Mouse (Mus musculus): Measurements from ENCODE around the gene Fxyd3. TPM values are rescaled to one million over a fixed set of nuclear protein-coding genes. Genes with fewer than 3 reads are reported as not detected.

Gene Fxyd3
- polyA plus RNA-seq (2014; fragmentation: Illumina TruSeq; extraction: RNeasy Lipid Tissue Mini Kit (QIAGEN cat#74804); ENCODE audit: insufficient read depth, low read depth, low replicate concordance) = 50.6 TPM

GRCm38 (mm10) chr7:31076492-31076891 lies at the start of gene Fxyd3:
Gene Fxyd3 (minus strand): TSS chr7:31076704.

GRCm38 (mm10) chr7:31115182-31115581 lies 38.7 kb upstream of the Fxyd3 start, which contains the start of gene Hpn:
Gene Hpn (minus strand): TSS chr7:31115290.

DNA sequence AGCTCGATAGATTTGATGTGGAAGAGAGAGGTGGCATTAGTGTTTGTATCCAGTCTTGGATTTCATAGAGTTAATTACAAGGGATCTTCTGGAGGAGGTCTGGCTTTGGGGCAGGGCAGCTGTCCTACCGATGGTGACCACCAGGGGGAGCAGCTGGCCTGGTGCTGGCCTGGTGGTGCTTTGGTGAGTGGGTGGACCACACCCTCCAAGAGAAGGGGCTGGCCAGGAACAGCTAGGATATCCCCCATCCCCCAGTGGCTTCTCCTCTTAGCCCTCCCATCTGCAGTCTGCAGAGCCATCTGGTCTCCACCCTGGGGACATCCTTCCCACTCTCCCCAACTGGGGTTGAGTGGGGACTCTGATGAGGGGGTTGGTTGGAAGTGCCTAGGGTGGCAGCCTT lies 17.4 kb downstream of the Fxyd3 start, which contains the start of gene Lgi4:
Gene Lgi4 (plus strand): TSS at position 235 of the 400 bp plus-strand sequence.

GRCm38 (mm10) chr7:31057071-31057470 lies 19.4 kb downstream of the Fxyd3 start, which contains the start of gene Fxyd1:
Gene Fxyd1 (minus strand): TSS chr7:31057199.

GRCm38 (mm10) chr7:31051321-31052021 lies 25.0 kb downstream of the Fxyd3 start, which contains the start of gene Fxyd7:
Gene Fxyd7 (minus strand): TSS chr7:31051467.

DNA sequence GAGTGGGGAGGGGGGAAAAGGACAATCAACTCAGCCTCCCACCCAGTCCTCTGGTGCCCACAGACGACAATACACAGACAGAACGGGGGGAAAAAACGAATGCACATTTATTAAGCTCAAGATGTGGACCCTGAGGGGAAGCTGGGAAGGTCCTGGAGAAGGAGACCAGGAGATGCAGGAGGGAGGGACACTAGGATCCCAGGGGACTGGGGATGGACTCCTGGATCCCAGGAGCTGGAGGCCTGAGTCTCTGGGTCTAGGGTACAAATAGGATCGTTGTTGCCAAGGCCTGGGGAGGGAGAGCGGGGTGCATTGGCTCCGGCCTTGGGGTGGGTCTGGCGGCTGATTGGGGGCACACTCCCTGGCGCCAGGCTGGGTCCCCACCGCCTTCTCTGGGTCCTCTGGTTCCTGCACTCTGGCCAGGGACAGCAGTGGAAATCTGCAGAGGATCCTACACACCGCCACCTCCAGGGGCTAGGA lies 34.0 kb downstream of the Fxyd3 start, which contains the start of gene Fxyd5:
Gene Fxyd5 (minus strand): TSS at position 51 of the 480 bp plus-strand sequence.

Other genes starting within 250 kb of the Fxyd3 start
- not detected for gene Ffar3, start 220.5 kb downstream of the Fxyd3 start, polyA plus RNA-seq (2014; fragmentation: Illumina TruSeq; extraction: RNeasy Lipid Tissue Mini Kit (QIAGEN cat#74804); ENCODE audit: insufficient read depth, low read depth, low replicate concordance)
- 0.51 TPM for gene Ffar1, start 215.1 kb downstream of the Fxyd3 start, polyA plus RNA-seq (2014; fragmentation: Illumina TruSeq; extraction: RNeasy Lipid Tissue Mini Kit (QIAGEN cat#74804); ENCODE audit: insufficient read depth, low read depth, low replicate concordance)
- gene Cd22, start 196.4 kb downstream of the Fxyd3 start, polyA plus RNA-seq (2014; fragmentation: Illumina TruSeq; extraction: RNeasy Lipid Tissue Mini Kit (QIAGEN cat#74804); ENCODE audit: insufficient read depth, low read depth, low replicate concordance) = 9.9 TPM
- 1.6 TPM for gene Mag, start 161.8 kb downstream of the Fxyd3 start, polyA plus RNA-seq (2014; fragmentation: Illumina TruSeq; extraction: RNeasy Lipid Tissue Mini Kit (QIAGEN cat#74804); ENCODE audit: insufficient read depth, low read depth, low replicate concordance)
- gene Hamp2, start 152.0 kb downstream of the Fxyd3 start, polyA plus RNA-seq (2014; fragmentation: Illumina TruSeq; extraction: RNeasy Lipid Tissue Mini Kit (QIAGEN cat#74804); ENCODE audit: insufficient read depth, low read depth, low replicate concordance) = 0.86 TPM
- 32.5 TPM for gene Hamp, start 132.7 kb downstream of the Fxyd3 start, polyA plus RNA-seq (2014; fragmentation: Illumina TruSeq; extraction: RNeasy Lipid Tissue Mini Kit (QIAGEN cat#74804); ENCODE audit: insufficient read depth, low read depth, low replicate concordance)
- gene Usf2, start 119.9 kb downstream of the Fxyd3 start, polyA plus RNA-seq (2014; fragmentation: Illumina TruSeq; extraction: RNeasy Lipid Tissue Mini Kit (QIAGEN cat#74804); ENCODE audit: insufficient read depth, low read depth, low replicate concordance) = 69.5 TPM
- gene Lsr, start 103.2 kb downstream of the Fxyd3 start, polyA plus RNA-seq (2014; fragmentation: Illumina TruSeq; extraction: RNeasy Lipid Tissue Mini Kit (QIAGEN cat#74804); ENCODE audit: insufficient read depth, low read depth, low replicate concordance) = 37.2 TPM
- 5.7 TPM for gene Fam187b, start 102.9 kb downstream of the Fxyd3 start, polyA plus RNA-seq (2014; fragmentation: Illumina TruSeq; extraction: RNeasy Lipid Tissue Mini Kit (QIAGEN cat#74804); ENCODE audit: insufficient read depth, low read depth, low replicate concordance)
- gene Fxyd5, start 34.2 kb downstream of the Fxyd3 start, polyA plus RNA-seq (2014; fragmentation: Illumina TruSeq; extraction: RNeasy Lipid Tissue Mini Kit (QIAGEN cat#74804); ENCODE audit: insufficient read depth, low read depth, low replicate concordance) = 231 TPM
- 3.1 TPM for gene Fxyd7, start 25.2 kb downstream of the Fxyd3 start, polyA plus RNA-seq (2014; fragmentation: Illumina TruSeq; extraction: RNeasy Lipid Tissue Mini Kit (QIAGEN cat#74804); ENCODE audit: insufficient read depth, low read depth, low replicate concordance)
- 320 TPM for gene Fxyd1, start 19.5 kb downstream of the Fxyd3 start, polyA plus RNA-seq (2014; fragmentation: Illumina TruSeq; extraction: RNeasy Lipid Tissue Mini Kit (QIAGEN cat#74804); ENCODE audit: insufficient read depth, low read depth, low replicate concordance)
- 2.3 TPM for gene Lgi4, start 17.4 kb downstream of the Fxyd3 start, polyA plus RNA-seq (2014; fragmentation: Illumina TruSeq; extraction: RNeasy Lipid Tissue Mini Kit (QIAGEN cat#74804); ENCODE audit: insufficient read depth, low read depth, low replicate concordance)
- 10.6 TPM for gene Hpn, start 38.6 kb upstream of the Fxyd3 start, polyA plus RNA-seq (2014; fragmentation: Illumina TruSeq; extraction: RNeasy Lipid Tissue Mini Kit (QIAGEN cat#74804); ENCODE audit: insufficient read depth, low read depth, low replicate concordance)
- 9.8 TPM for gene Scn1b, start 50.3 kb upstream of the Fxyd3 start, polyA plus RNA-seq (2014; fragmentation: Illumina TruSeq; extraction: RNeasy Lipid Tissue Mini Kit (QIAGEN cat#74804); ENCODE audit: insufficient read depth, low read depth, low replicate concordance)
- 43.1 TPM for gene Gramd1a, start 79.2 kb upstream of the Fxyd3 start, polyA plus RNA-seq (2014; fragmentation: Illumina TruSeq; extraction: RNeasy Lipid Tissue Mini Kit (QIAGEN cat#74804); ENCODE audit: insufficient read depth, low read depth, low replicate concordance)
- gene Scgb2b2, start 213.8 kb upstream of the Fxyd3 start, polyA plus RNA-seq (2014; fragmentation: Illumina TruSeq; extraction: RNeasy Lipid Tissue Mini Kit (QIAGEN cat#74804); ENCODE audit: insufficient read depth, low read depth, low replicate concordance) = not detected
- not detected for gene Scgb1b2, start 215.1 kb upstream of the Fxyd3 start, polyA plus RNA-seq (2014; fragmentation: Illumina TruSeq; extraction: RNeasy Lipid Tissue Mini Kit (QIAGEN cat#74804); ENCODE audit: insufficient read depth, low read depth, low replicate concordance)

All from lung, adult 10 weeks (tissue).